Mouse (Mus musculus) thymus, adult 2 months (tissue): ENCODE results near the gene Tdgf1.

ENCODE experiments used
- CTCF ChIP-seq: fragments of 200-500 bp; IDR thresholded peaks from 2 replicates; pipeline ENCODE4 v1.5.1; 2012; ENCODE audit warnings: mild to moderate bottlenecking, control low read depth, low read length, moderate library complexity, borderline replicate concordance; ENCODE audit not compliant: control insufficient read depth, poor library complexity, insufficient read depth; ENCODE audit errors: extremely low read depth
- POLR2A ChIP-seq: fragments of 200-500 bp; IDR thresholded peaks from 2 replicates; pipeline ENCODE4 v1.6.1; 2012; ENCODE audit warnings: mild to moderate bottlenecking, low read length, control low read depth, moderate library complexity; ENCODE audit not compliant: control insufficient read depth, poor library complexity, insufficient read depth; ENCODE audit errors: extremely low read depth

DNA sequence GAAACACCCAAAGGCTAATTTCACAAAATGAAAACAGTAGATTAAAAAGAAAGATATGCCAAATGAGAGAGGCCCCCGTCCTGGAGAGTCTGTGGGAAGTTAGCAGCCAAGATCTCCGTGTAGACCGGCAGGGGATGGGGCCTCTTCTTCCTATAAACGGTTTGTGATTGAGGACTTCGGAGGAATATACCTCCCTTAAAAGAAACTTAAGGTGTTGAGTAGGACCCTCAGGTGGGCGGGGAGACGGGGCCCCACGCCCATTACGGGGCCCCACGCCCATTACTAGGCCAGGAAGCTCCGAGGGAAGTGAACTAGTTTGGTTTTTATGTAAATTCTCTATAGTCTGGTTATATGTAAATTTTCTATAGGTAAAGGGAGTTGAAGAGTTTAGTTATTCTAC, at the start of gene Tdgf1:
- TF ChIP-seq POLR2A (no peak), CTCF (no peak)
